Mouse (Mus musculus) embryonic fibroblast, embryonic 13.5 days (primary cell): Measurements from ENCODE around the gene Tnrc18.

Experiments
- CTCF ChIP-seq: IDR thresholded peaks from 2 replicates; pipeline ENCODE4 v1.5.1; 2011; ENCODE audit warnings: mild to moderate bottlenecking, control low read depth, low read length, moderate library complexity, borderline replicate concordance; ENCODE audit not compliant: insufficient read depth
- POLR2A ChIP-seq: IDR thresholded peaks from 2 replicates; pipeline ENCODE4 v1.6.1; 2011; ENCODE audit warnings: low read depth, mild to moderate bottlenecking, control low read depth, low read length, moderate library complexity

DNA sequence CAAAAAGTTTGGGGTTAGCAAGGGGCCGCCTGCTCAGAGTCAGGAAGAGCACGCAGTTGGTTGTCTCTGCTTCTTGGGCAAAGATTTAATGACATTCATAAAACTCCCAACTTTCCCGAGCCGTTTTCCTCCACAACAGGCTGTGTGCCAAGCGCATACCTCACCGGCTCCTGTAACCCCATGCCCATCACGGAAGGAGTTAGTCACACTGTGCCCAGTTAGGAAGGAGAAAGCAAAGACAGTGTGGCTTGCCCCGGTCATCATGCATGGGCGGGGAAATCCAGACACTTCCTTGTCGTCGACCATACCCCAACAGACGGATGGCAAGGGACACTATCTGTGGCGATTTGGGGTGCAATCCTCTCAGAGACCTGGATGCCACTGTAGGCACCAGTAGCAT is 19.8 kb downstream of the Tnrc18 start:
- TF ChIP-seq CTCF: no peak
- no peak for TF ChIP-seq POLR2A
